Mouse (Mus musculus) E14TG2a.4 (cell line): ENCODE data around the gene Pigq.

Experiments
- CTCF ChIP-seq: conservative IDR thresholded peaks from 2 replicates; pipeline ENCODE4 v1.5.1; 2014; ENCODE audit warnings: low read length
- NANOG ChIP-seq: IDR thresholded peaks from 2 replicates; pipeline ENCODE4 v1.6.1; 2014; ENCODE audit warnings: borderline replicate concordance, low read length, mixed read lengths
- POU5F1 ChIP-seq: IDR thresholded peaks from 2 replicates; pipeline ENCODE4 v1.6.1; 2014; ENCODE audit warnings: low read length, borderline replicate concordance

GRCm38 (mm10) chr17:25888837-25889236, 55.9 kb downstream of the Pigq start:
- TF ChIP-seq CTCF: no peak
- TF ChIP-seq NANOG: no peak
- no peak for TF ChIP-seq POU5F1
